Mouse (Mus musculus): ENCODE results near the gene Ccdc126. TPM values are rescaled to one million over a fixed set of nuclear protein-coding genes. Genes with fewer than 3 reads are reported as not detected.

Gene Ccdc126
- total and polyA plus RNA-seq, 3 experiments: 2.3 to 6.1 (median 2.8) TPM

- TF ChIP-seq POLR2A (IDR thresholded peaks at IDR 0.05; ENCODE audit: low read depth, low read length) (no peak), ELF1 (IDR thresholded peaks at IDR 0.05; ENCODE audit: low read depth, low read length) (no peak), USF2 (conservative IDR thresholded peaks at IDR 0.05; ENCODE audit: low read depth, low read length) (no peak), SIN3A (IDR thresholded peaks at IDR 0.05; ENCODE audit: low read length) (no peak), ZKSCAN1 (IDR thresholded peaks at IDR 0.05; ENCODE audit: borderline replicate concordance, low read depth, low read length) (no peak), ETS1 (conservative IDR thresholded peaks at IDR 0.05; ENCODE audit: low read depth, low read length) (no peak), HCFC1 (IDR thresholded peaks at IDR 0.05; ENCODE audit: low read depth, low read length) (no peak), MYC (IDR thresholded peaks at IDR 0.05; ENCODE audit: low read depth, low read length) (no peak), PAX5 (IDR thresholded peaks at IDR 0.05; ENCODE audit: low read length) (no peak), IRF4 (IDR thresholded peaks at IDR 0.05; ENCODE audit: low read depth, low read length) (no peak), RCOR1 (conservative IDR thresholded peaks at IDR 0.05; ENCODE audit: low read depth, low read length) (no peak), NRF1 (IDR thresholded peaks at IDR 0.05; ENCODE audit: low read depth, low read length) (no peak), ZNF384 (IDR thresholded peaks at IDR 0.05; ENCODE audit: low read depth, low read length) (no peak), E2F4 (IDR thresholded peaks at IDR 0.05; ENCODE audit: insufficient replicate concordance, low read depth, low read length) (no peak), ZMIZ1 (IDR thresholded peaks at IDR 0.05; ENCODE audit: low read depth, low read length) (no peak), USF1 (IDR thresholded peaks at IDR 0.05; ENCODE audit: low read depth, low read length) (no peak)
- no peak overlapping the region for H3K9ac ChIP-seq (ENCODE audit: insufficient read depth, low read depth)
- peaks cover 0 to 4% of the 10 kb centered on the region in 2 experiments; a peak in 2 of 4 replicates for H3K4me1 ChIP-seq (ENCODE audit: control insufficient read depth in 1 of 2, insufficient read depth in 2 of 2)
- dilution Hi-C loops (cut with MboI; ENCODE audit: extremely low pct_ligation_motif_present, extremely low pct_unique_long_range_greater_than_20kb, low sequenced_read_pairs): no loop called here
- in situ Hi-C loops (cut with MboI; ENCODE audit: low pct_ligation_motif_present, low pct_unique_long_range_greater_than_20kb, low sequenced_read_pairs): no loop called here
- DNase-seq (ENCODE audit: extremely low read depth): no peak
- H3K36me3 ChIP-seq (replicated peaks in 1 of 2; ENCODE audit: control insufficient read depth in 1 of 2, insufficient read depth in 1 of 2, low read length in 1 of 2): no peaks in the 10 kb centered on the region
- H3K4me2 ChIP-seq (ENCODE audit: insufficient read depth, low read depth, poor library complexity, severe bottlenecking): no peak overlapping the region
- no peak overlapping the region for H3K4me3 ChIP-seq (replicated peaks in 1 of 3; ENCODE audit: low read depth in 2 of 3, low read length in 2 of 3, poor library complexity in 1 of 3)
- no peaks in the 10 kb centered on the region for H3K79me2 ChIP-seq (replicated peaks; ENCODE audit: control insufficient read depth, extremely low read depth, insufficient read depth, poor library complexity, severe bottlenecking)
- H3K9me3 ChIP-seq (replicated peaks; ENCODE audit: low read length): no peaks in the 10 kb centered on the region
- H3K27me3 ChIP-seq (replicated peaks): no peaks in the 10 kb centered on the region
- no peak overlapping the region for H3K27ac ChIP-seq (ENCODE audit: insufficient read depth, low read depth)
Observed at GRCm38 (mm10) chr6:49269923-49270322, 49.2 kb upstream of the Ccdc126 start.

- H3K9me3 ChIP-seq (replicated peaks; ENCODE audit: low read length): peaks cover under 1% of the 10 kb centered on the region
- no peaks in the 10 kb centered on the region for H3K27me3 ChIP-seq (replicated peaks)
- no peak overlapping the region for H3K4me3 ChIP-seq (replicated peaks in 1 of 3; ENCODE audit: low read depth in 2 of 3, low read length in 2 of 3, poor library complexity in 1 of 3)
- H3K27ac ChIP-seq (ENCODE audit: insufficient read depth, low read depth): no peak overlapping the region
- in situ Hi-C loops (cut with MboI; ENCODE audit: low pct_ligation_motif_present, low pct_unique_long_range_greater_than_20kb, low sequenced_read_pairs) (no loop called here), dilution Hi-C loops (cut with MboI; ENCODE audit: extremely low pct_ligation_motif_present, extremely low pct_unique_long_range_greater_than_20kb, low sequenced_read_pairs) (no loop called here)
- DNase-seq (ENCODE audit: extremely low read depth): no peak
- H3K79me2 ChIP-seq (replicated peaks; ENCODE audit: control insufficient read depth, extremely low read depth, insufficient read depth, poor library complexity, severe bottlenecking): no peaks in the 10 kb centered on the region
- H3K9ac ChIP-seq (ENCODE audit: insufficient read depth, low read depth): no peak overlapping the region
- H3K36me3 ChIP-seq (replicated peaks in 1 of 2; ENCODE audit: control insufficient read depth in 1 of 2, insufficient read depth in 1 of 2, low read length in 1 of 2): no peaks in the 10 kb centered on the region
- TF ChIP-seq USF1 (IDR thresholded peaks at IDR 0.05; ENCODE audit: low read depth, low read length) (no peak), JUN (IDR thresholded peaks at IDR 0.05; ENCODE audit: insufficient read depth, low read depth, low read length) (no peak), BHLHE40 (IDR thresholded peaks at IDR 0.05; ENCODE audit: low read depth, low read length) (no peak), MAX (IDR thresholded peaks at IDR 0.05; ENCODE audit: low read length) (no peak), ZC3H11A (IDR thresholded peaks at IDR 0.05; ENCODE audit: low read depth, low read length) (no peak), NELFE (IDR thresholded peaks at IDR 0.05; ENCODE audit: low read depth, low read length) (no peak), CHD2 (IDR thresholded peaks at IDR 0.05; ENCODE audit: low read length) (no peak), IRF4 (IDR thresholded peaks at IDR 0.05; ENCODE audit: low read depth, low read length) (no peak), ZNF384 (IDR thresholded peaks at IDR 0.05; ENCODE audit: low read depth, low read length) (no peak), ELF1 (IDR thresholded peaks at IDR 0.05; ENCODE audit: low read depth, low read length) (no peak), KAT2A (IDR thresholded peaks at IDR 0.05; ENCODE audit: insufficient replicate concordance, low read length) (no peak), MXI1 (IDR thresholded peaks at IDR 0.05; ENCODE audit: low read depth, low read length) (no peak)
- peaks cover 0 to 4% of the 10 kb centered on the region in 2 experiments; a peak in 2 of 4 replicates for H3K4me1 ChIP-seq (ENCODE audit: control insufficient read depth in 1 of 2, insufficient read depth in 2 of 2)
- H3K4me2 ChIP-seq (ENCODE audit: insufficient read depth, low read depth, poor library complexity, severe bottlenecking): no peak overlapping the region
Observed at GRCm38 (mm10) chr6:49271815-49272214, 47.3 kb upstream of the Ccdc126 start.

Measured in CH12.LX (cell line).